Comparison of ENCODE assay signal across 23 mouse cellular contexts in the genomic region with DNA sequence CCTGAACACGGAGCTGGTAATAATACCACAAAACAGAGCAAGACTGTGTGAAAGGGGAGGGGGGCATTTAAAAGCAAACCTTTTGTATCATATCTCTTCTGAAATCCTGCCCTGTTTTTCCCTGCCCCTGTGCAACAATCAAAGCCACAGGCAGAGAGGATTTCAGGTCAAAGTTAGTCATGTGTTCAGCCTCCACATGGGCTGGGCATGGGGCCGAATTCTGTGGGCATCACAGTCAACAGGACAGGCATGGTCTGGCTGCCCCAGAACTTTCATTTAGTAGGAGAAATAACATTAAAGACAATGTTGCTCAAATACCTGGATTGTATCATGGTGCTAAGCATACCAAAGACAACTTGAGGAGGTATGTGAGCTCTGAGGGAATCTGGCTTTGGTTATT.
DNase-seq lines count a peak whose midpoint lies in the region; ATAC-seq and TF ChIP-seq lines count a peak whose summit lies in the region.
"Had no signal": no experiment of that assay in that cellular context is flagged by ENCODE, and none has a peak within 500 bp of the region (broad histone marks: within the 10 kb centered on the region; RNA-seq: fewer than 3 reads in every experiment).

No protein-coding gene starts in this region.

- H3K4me1 ChIP-seq in cerebellum, adult 2 months (ENCODE audit: control insufficient read depth, insufficient read depth, low read length) = peaks cover 13% of the 10 kb centered on the region
- H3K4me1 ChIP-seq in midbrain, postnatal 0 days (ENCODE audit: insufficient read depth, low read length) = no peaks in the 10 kb centered on the region
- H3K4me1 ChIP-seq: embryonic facial prominence, embryonic 13.5 days; forebrain, embryonic 12.5 days; heart, embryonic 10.5 days; heart, embryonic 15.5 days had no signal

- ATAC-seq in cerebellum, adult (ENCODE audit: insufficient number of reproducible peaks, low FRiP score, low TSS enrichment) = 0 out of 2 replicates have a peak, but pooled peaks have one; percentile 41
- no peak for ATAC-seq in midbrain, postnatal 0 days (ENCODE audit: low FRiP score)
- ATAC-seq: CD4-positive, CD25-positive, alpha-beta regulatory T cell, adult 4 months; forebrain, postnatal 0 days; hindbrain, postnatal 0 days had no signal

- WGBS in cerebellum, adult 2 months = 59% methylated on average over 2 of the region's 2 CpGs
- WGBS in midbrain, postnatal 0 days = 95% methylated on average over 2 of the region's 2 CpGs

- no peak overlapping the region for H3K27ac ChIP-seq in cerebellum, adult 2 months (ENCODE audit: insufficient read depth, low read length)
- no peak overlapping the region for H3K27ac ChIP-seq in midbrain, postnatal 0 days (ENCODE audit: low read depth, low read length)
- H3K27ac ChIP-seq: embryonic facial prominence, embryonic 13.5 days; forebrain, embryonic 12.5 days; gastrocnemius, adult 2 months; heart, embryonic 10.5 days; heart, embryonic 15.5 days; hindbrain, embryonic 13.5 days; hindbrain, postnatal 0 days had no signal

- no peaks in the 10 kb centered on the region for H3K27me3 ChIP-seq in cerebellum, adult 2 months (ENCODE audit: control insufficient read depth, insufficient read depth, low read length)
- no peaks in the 10 kb centered on the region for H3K27me3 ChIP-seq in midbrain, postnatal 0 days (ENCODE audit: insufficient read depth, low read length)
- H3K27me3 ChIP-seq: embryonic facial prominence, embryonic 13.5 days; forebrain, embryonic 12.5 days; heart, embryonic 15.5 days; hindbrain, embryonic 13.5 days had no signal

- no peaks in the 10 kb centered on the region for H3K36me3 ChIP-seq in midbrain, postnatal 0 days (ENCODE audit: insufficient read depth, low read length)
- H3K36me3 ChIP-seq: embryonic facial prominence, embryonic 13.5 days; forebrain, embryonic 12.5 days; G1E; heart, embryonic 10.5 days; heart, embryonic 15.5 days; hindbrain, embryonic 13.5 days had no signal

- no peak overlapping the region for H3K9ac ChIP-seq in midbrain, postnatal 0 days (replicated peaks; ENCODE audit: low read length, poor library complexity, severe bottlenecking)
- H3K9ac ChIP-seq: embryonic facial prominence, embryonic 13.5 days; forebrain, embryonic 12.5 days; forebrain, postnatal 0 days; heart, embryonic 15.5 days; hindbrain, embryonic 13.5 days had no signal

- no peak for DNase-seq in cerebellum, postnatal 4 days (ENCODE audit: low spot score in 2 of 2)
- DNase-seq in cerebellum, adult 2 months = peak; percentile 55 to 70
- DNase-seq in cerebellum, postnatal 10 days = peak; percentile 63 to 69
- DNase-seq in adrenal gland, postnatal 14 days = no peak
- DNase-seq in midbrain, postnatal 0 days (ENCODE audit: low spot score) = no peak
- no peak for DNase-seq in right cerebral cortex, adult 18-20 months
- DNase-seq: adrenal gland, adult 8-10 months; B cell, adult 2 months; forebrain, postnatal 0 days; gastrocnemius, adult 2 months; gastrocnemius, postnatal 36 days; heart, adult 18-20 months; heart, postnatal 14 days; kidney, adult 11 months had no signal

- no peak overlapping the region for H3K4me2 ChIP-seq in midbrain, postnatal 0 days (ENCODE audit: low read depth, low read length, poor library complexity, severe bottlenecking)
- H3K4me2 ChIP-seq: embryonic facial prominence, embryonic 13.5 days; forebrain, embryonic 12.5 days; heart, embryonic 15.5 days; hindbrain, embryonic 13.5 days had no signal

- no peak overlapping the region for H3K4me3 ChIP-seq in cerebellum, adult 2 months (replicated peaks; ENCODE audit: insufficient read depth, low read depth, low read length)
- no peak overlapping the region for H3K4me3 ChIP-seq in midbrain, postnatal 0 days (ENCODE audit: low read depth, low read length)
- H3K4me3 ChIP-seq: embryonic facial prominence, embryonic 13.5 days; forebrain, embryonic 12.5 days; gastrocnemius, adult 2 months; heart, embryonic 10.5 days; heart, embryonic 15.5 days; hindbrain, embryonic 13.5 days had no signal

- no peak for TF ChIP-seq POLR2A in cerebellum, adult 2 months (IDR thresholded peaks at IDR 0.05; ENCODE audit: borderline replicate concordance, insufficient read depth, low read length)

- no peaks in the 10 kb centered on the region for H3K9me3 ChIP-seq in midbrain, postnatal 0 days (ENCODE audit: low read length)
- H3K9me3 ChIP-seq: embryonic facial prominence, embryonic 13.5 days; forebrain, embryonic 12.5 days; heart, embryonic 10.5 days; heart, embryonic 15.5 days; hindbrain, embryonic 13.5 days had no signal

- no peak for TF ChIP-seq CTCF in cerebellum, adult 2 months (IDR thresholded peaks at IDR 0.05; ENCODE audit: borderline replicate concordance, insufficient read depth, low read depth, low read length)
- TF ChIP-seq CTCF in midbrain, postnatal 0 days (IDR thresholded peaks at IDR 0.05) = no peak

Comparison
In these comparisons a context has a peak if more than half of its experiments do, and no peak if none do; other contexts are left out.
1. DNase-seq: peak in cerebellum, adult 2 months (2 of 2) and cerebellum, postnatal 10 days (2 of 2); none in cerebellum, postnatal 4 days (0 of 2), adrenal gland, postnatal 14 days (single experiment), midbrain, postnatal 0 days (single experiment) and right cerebral cortex, adult 18-20 months (single experiment).